Mouse (Mus musculus): ENCODE measurements around the gene Rora. TPM values are rescaled to one million over a fixed set of nuclear protein-coding genes. Genes with fewer than 3 reads are reported as not detected.
A peak's percentile ranks its signal among the peaks of the same experiment; 100 is the strongest.

Rora gene
- polyA plus RNA-seq, 1 experiment, result 4.5 TPM

GRCm38 (mm10) chr9:69404671-69405070, 751.1 kb downstream of the Rora start:
- Histone ChIP-seq H3K4me1 (ENCODE audit: control insufficient read depth, insufficient read depth, insufficient read length, low read length) (no peaks in the 10 kb centered on the region), H3K27me3 (ENCODE audit: control insufficient read depth, insufficient read depth, low read length) (no peaks in the 10 kb centered on the region), H3K36me3 (ENCODE audit: control insufficient read depth, insufficient read depth, low read length) (peaks cover 8% of the 10 kb centered on the region), H3K27ac (ENCODE audit: insufficient read depth, low read depth, low read length) (no peak overlapping the region), H3K4me3 (ENCODE audit: low read depth, low read length) (no peak overlapping the region)
- WGBS, result 84% methylated on average over 6 of the region's 6 CpGs
- no peak for TF ChIP-seq CTCF (IDR thresholded peaks at IDR 0.05; ENCODE audit: extremely low read depth, insufficient read length, insufficient replicate concordance, low read depth, low read length)
- TF ChIP-seq POLR2A (IDR thresholded peaks at IDR 0.05; ENCODE audit: low read depth, low read length), result no peak

- Histone ChIP-seq H3K27ac (ENCODE audit: insufficient read depth, low read depth, low read length) (no peak overlapping the region), H3K4me1 (ENCODE audit: control insufficient read depth, insufficient read depth, insufficient read length, low read length) (no peaks in the 10 kb centered on the region), H3K36me3 (ENCODE audit: control insufficient read depth, insufficient read depth, low read length) (peaks cover 32% of the 10 kb centered on the region), H3K4me3 (ENCODE audit: low read depth, low read length) (no peak overlapping the region), H3K27me3 (ENCODE audit: control insufficient read depth, insufficient read depth, low read length) (no peaks in the 10 kb centered on the region)
- TF ChIP-seq CTCF (IDR thresholded peaks at IDR 0.05; ENCODE audit: extremely low read depth, insufficient read length, insufficient replicate concordance, low read depth, low read length) (no peak), POLR2A (IDR thresholded peaks at IDR 0.05; ENCODE audit: low read depth, low read length) (no peak)
- 98% methylated on average over 1 of the region's 1 CpGs for WGBS
Measured at GRCm38 (mm10) chr9:69419476-69419875, 765.9 kb downstream of the Rora start.

- Histone ChIP-seq H3K36me3 (ENCODE audit: control insufficient read depth, insufficient read depth, low read length) (peaks cover 24% of the 10 kb centered on the region; the same call in 1 of the 2 replicates), H3K4me1 (ENCODE audit: control insufficient read depth, insufficient read depth, insufficient read length, low read length) (peaks cover 3% of the 10 kb centered on the region; the same call in 1 of the 2 replicates), H3K4me3 (ENCODE audit: low read depth, low read length) (no peak overlapping the region), H3K27me3 (ENCODE audit: control insufficient read depth, insufficient read depth, low read length) (no peaks in the 10 kb centered on the region), H3K27ac (ENCODE audit: insufficient read depth, low read depth, low read length) (no peak overlapping the region)
- TF ChIP-seq CTCF (IDR thresholded peaks at IDR 0.05; ENCODE audit: extremely low read depth, insufficient read length, insufficient replicate concordance, low read depth, low read length), result no peak
- no peak for TF ChIP-seq POLR2A (IDR thresholded peaks at IDR 0.05; ENCODE audit: low read depth, low read length)
- WGBS, result 83% methylated on average over 3 of the region's 3 CpGs
Measured at GRCm38 (mm10) chr9:69430531-69430930, 776.9 kb downstream of the Rora start.

GRCm38 (mm10) chr9:69431863-69432555, 778.4 kb downstream of the Rora start:
- Histone ChIP-seq H3K27me3 (ENCODE audit: control insufficient read depth, insufficient read depth, low read length) (no peaks in the 10 kb centered on the region), H3K36me3 (ENCODE audit: control insufficient read depth, insufficient read depth, low read length) (peaks cover 15% of the 10 kb centered on the region; the same call in 1 of the 2 replicates), H3K4me3 (ENCODE audit: low read depth, low read length) (no peak overlapping the region), H3K27ac (ENCODE audit: insufficient read depth, low read depth, low read length) (no peak overlapping the region), H3K4me1 (ENCODE audit: control insufficient read depth, insufficient read depth, insufficient read length, low read length) (peaks cover 8% of the 10 kb centered on the region)
- 81% methylated on average over 6 of the region's 6 CpGs for WGBS
- TF ChIP-seq CTCF (IDR thresholded peaks at IDR 0.05; ENCODE audit: extremely low read depth, insufficient read length, insufficient replicate concordance, low read depth, low read length) (no peak), POLR2A (IDR thresholded peaks at IDR 0.05; ENCODE audit: low read depth, low read length) (no peak)

GRCm38 (mm10) chr9:69435194-69435593, 781.6 kb downstream of the Rora start:
- Histone ChIP-seq H3K36me3 (ENCODE audit: control insufficient read depth, insufficient read depth, low read length) (peaks cover 8% of the 10 kb centered on the region; the same call in 1 of the 2 replicates), H3K4me3 (ENCODE audit: low read depth, low read length) (no peak overlapping the region), H3K4me1 (ENCODE audit: control insufficient read depth, insufficient read depth, insufficient read length, low read length) (peaks cover 10% of the 10 kb centered on the region), H3K27me3 (ENCODE audit: control insufficient read depth, insufficient read depth, low read length) (no peaks in the 10 kb centered on the region), H3K27ac (ENCODE audit: insufficient read depth, low read depth, low read length) (peak overlapping the region; percentile 72)
- WGBS, result 64% methylated on average over 10 of the region's 10 CpGs
- no peak for TF ChIP-seq CTCF (IDR thresholded peaks at IDR 0.05; ENCODE audit: extremely low read depth, insufficient read length, insufficient replicate concordance, low read depth, low read length)
- TF ChIP-seq POLR2A (IDR thresholded peaks at IDR 0.05; ENCODE audit: low read depth, low read length), result no peak

- Histone ChIP-seq H3K36me3 (ENCODE audit: control insufficient read depth, insufficient read depth, low read length) (peaks cover 8% of the 10 kb centered on the region; the same call in 1 of the 2 replicates), H3K27ac (ENCODE audit: insufficient read depth, low read depth, low read length) (peak overlapping the region; percentile 72), H3K27me3 (ENCODE audit: control insufficient read depth, insufficient read depth, low read length) (no peaks in the 10 kb centered on the region), H3K4me3 (ENCODE audit: low read depth, low read length) (no peak overlapping the region), H3K4me1 (ENCODE audit: control insufficient read depth, insufficient read depth, insufficient read length, low read length) (peaks cover 10% of the 10 kb centered on the region)
- no peak for TF ChIP-seq POLR2A (IDR thresholded peaks at IDR 0.05; ENCODE audit: low read depth, low read length)
- no peak for TF ChIP-seq CTCF (IDR thresholded peaks at IDR 0.05; ENCODE audit: extremely low read depth, insufficient read length, insufficient replicate concordance, low read depth, low read length)
Measured at GRCm38 (mm10) chr9:69435662-69436061, 782.1 kb downstream of the Rora start.
